Mouse (Mus musculus): Measurements from ENCODE around the gene Sall1. TPM values are rescaled to one million over a fixed set of nuclear protein-coding genes. Genes with fewer than 3 reads are reported as not detected.
A peak's percentile ranks its signal among the peaks of the same experiment; 100 is the strongest.

Gene Sall1
- polyA plus RNA-seq, 1 experiment from 2014 or later = 2.4 TPM

DNA sequence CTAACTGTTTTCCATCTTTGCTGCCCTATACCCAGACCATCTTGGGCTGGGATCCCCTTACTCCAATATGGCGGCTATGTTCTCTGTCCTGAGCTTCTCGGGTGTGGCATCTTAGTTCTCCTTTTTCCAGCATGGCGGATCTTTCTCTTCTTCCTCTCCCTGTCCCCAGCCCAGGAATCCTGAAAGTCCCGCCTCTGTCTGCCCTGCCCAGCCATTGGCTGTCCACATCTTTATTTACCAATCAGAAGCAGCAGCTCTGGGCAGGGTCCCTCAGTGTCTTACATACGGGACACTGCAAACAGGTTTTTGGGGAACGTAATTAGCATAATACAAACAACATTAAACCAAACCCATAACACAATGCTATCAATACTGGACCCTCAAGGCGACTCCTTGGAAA lies 8.9 kb upstream of the Sall1 start:
- Histone ChIP-seq H3K9ac (ENCODE audit: low read depth, low read length) (no peak overlapping the region), H3K27ac (ENCODE audit: low read depth, low read length) (no peak overlapping the region), H3K9me3 (ENCODE audit: control insufficient read depth, low read length) (no peaks in the 10 kb centered on the region), H3K36me3 (ENCODE audit: control insufficient read depth, insufficient read depth, low read length) (no peaks in the 10 kb centered on the region), H3K4me1 (replicated peaks; ENCODE audit: control insufficient read depth, insufficient read depth, low read length) (no peaks in the 10 kb centered on the region), H3K27me3 (replicated peaks; ENCODE audit: control insufficient read depth, insufficient read depth, low read length) (peaks cover 25% of the 10 kb centered on the region), H3K4me3 (ENCODE audit: low read depth, low read length) (no peak overlapping the region), H3K4me2 (no peak overlapping the region)
- WGBS = 86% methylated on average over 7 of the region's 7 CpGs
- ATAC-seq (replicated peaks; ENCODE audit: low FRiP score) (no peak), DNase-seq (ENCODE audit: low spot score) (no peak)

DNA sequence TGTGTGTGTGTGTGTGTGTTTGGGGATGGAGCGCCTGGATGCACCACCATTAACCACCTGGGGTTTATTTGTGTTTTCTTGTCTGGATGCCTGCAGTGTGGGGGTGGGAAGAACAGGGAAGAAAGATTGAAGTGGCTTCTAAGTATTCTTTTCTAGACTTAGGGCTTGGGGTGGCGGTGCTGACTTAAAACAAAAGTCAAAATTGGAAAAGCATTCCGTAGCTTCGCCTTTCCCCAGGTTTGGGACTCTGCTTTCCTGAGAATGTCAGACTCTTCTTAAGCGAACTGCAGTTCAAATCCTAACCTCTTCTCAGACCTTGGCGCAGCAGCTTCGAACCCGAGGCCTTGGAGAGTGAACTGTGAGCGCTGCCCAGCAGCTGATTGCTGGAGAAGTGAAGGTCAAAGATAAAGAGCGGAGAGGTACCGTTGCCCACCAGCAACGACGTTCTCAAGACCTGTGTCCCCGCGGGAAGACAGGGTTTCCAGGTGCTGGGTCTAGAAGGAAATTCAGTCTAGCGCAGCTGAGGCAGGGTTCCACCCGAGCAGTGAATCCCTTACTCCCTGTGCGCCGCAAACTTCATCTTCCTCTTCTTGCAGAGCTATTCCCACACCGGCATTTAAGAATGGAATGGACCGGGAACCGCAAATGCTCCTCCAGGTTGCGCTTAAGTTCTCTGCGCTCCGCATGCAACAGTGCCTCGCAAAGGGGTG lies 2.8 kb upstream of the Sall1 start:
- Histone ChIP-seq H3K9ac (ENCODE audit: low read depth, low read length) (no peak overlapping the region), H3K27ac (ENCODE audit: low read depth, low read length) (no peak overlapping the region), H3K36me3 (ENCODE audit: control insufficient read depth, insufficient read depth, low read length) (no peaks in the 10 kb centered on the region), H3K4me1 (replicated peaks; ENCODE audit: control insufficient read depth, insufficient read depth, low read length) (no peaks in the 10 kb centered on the region; the same call in none of the 2 replicates), H3K9me3 (ENCODE audit: control insufficient read depth, low read length) (no peaks in the 10 kb centered on the region), H3K27me3 (replicated peaks; ENCODE audit: control insufficient read depth, insufficient read depth, low read length) (peaks cover 86% of the 10 kb centered on the region), H3K4me2 (peak overlapping the region; percentile 20; the same call in 1 of the 2 replicates), H3K4me3 (ENCODE audit: low read depth, low read length) (no peak overlapping the region)
- DNase-seq (ENCODE audit: low spot score) = no peak
- ATAC-seq (replicated peaks; ENCODE audit: low FRiP score) = no peak
- 3% methylated on average over 26 of the region's 26 CpGs for WGBS

GRCm38 (mm10) chr8:89046226-89046625 lies 2.3 kb upstream of the Sall1 start:
- Histone ChIP-seq H3K4me1 (replicated peaks; ENCODE audit: control insufficient read depth, insufficient read depth, low read length) (no peaks in the 10 kb centered on the region; the same call in none of the 2 replicates), H3K9ac (ENCODE audit: low read depth, low read length) (no peak overlapping the region), H3K27ac (ENCODE audit: low read depth, low read length) (no peak overlapping the region), H3K27me3 (replicated peaks; ENCODE audit: control insufficient read depth, insufficient read depth, low read length) (peaks cover 92% of the 10 kb centered on the region), H3K4me2 (peak overlapping the region; percentile 69), H3K4me3 (ENCODE audit: low read depth, low read length) (peak overlapping the region; percentile 27), H3K9me3 (ENCODE audit: control insufficient read depth, low read length) (no peaks in the 10 kb centered on the region), H3K36me3 (ENCODE audit: control insufficient read depth, insufficient read depth, low read length) (no peaks in the 10 kb centered on the region)
- DNase-seq (ENCODE audit: low spot score) = no peak
- ATAC-seq (replicated peaks; ENCODE audit: low FRiP score) = no peak
- 2% methylated on average over 13 of the region's 15 CpGs for WGBS

- 7% methylated on average over 17 of the region's 17 CpGs for WGBS
- Histone ChIP-seq H3K9me3 (ENCODE audit: control insufficient read depth, low read length) (no peaks in the 10 kb centered on the region), H3K36me3 (ENCODE audit: control insufficient read depth, insufficient read depth, low read length) (no peaks in the 10 kb centered on the region), H3K27ac (ENCODE audit: low read depth, low read length) (no peak overlapping the region), H3K4me1 (replicated peaks; ENCODE audit: control insufficient read depth, insufficient read depth, low read length) (no peaks in the 10 kb centered on the region; the same call in none of the 2 replicates), H3K4me3 (ENCODE audit: low read depth, low read length) (peak overlapping the region; percentile 27), H3K9ac (ENCODE audit: low read depth, low read length) (no peak overlapping the region), H3K27me3 (replicated peaks; ENCODE audit: control insufficient read depth, insufficient read depth, low read length) (peaks cover 97% of the 10 kb centered on the region), H3K4me2 (peak overlapping the region; percentile 69)
- DNase-seq (ENCODE audit: low spot score) (no peak), ATAC-seq (replicated peaks; ENCODE audit: low FRiP score) (no peak)
Measured at GRCm38 (mm10) chr8:89045726-89046125, 1.8 kb upstream of the Sall1 start.

DNA sequence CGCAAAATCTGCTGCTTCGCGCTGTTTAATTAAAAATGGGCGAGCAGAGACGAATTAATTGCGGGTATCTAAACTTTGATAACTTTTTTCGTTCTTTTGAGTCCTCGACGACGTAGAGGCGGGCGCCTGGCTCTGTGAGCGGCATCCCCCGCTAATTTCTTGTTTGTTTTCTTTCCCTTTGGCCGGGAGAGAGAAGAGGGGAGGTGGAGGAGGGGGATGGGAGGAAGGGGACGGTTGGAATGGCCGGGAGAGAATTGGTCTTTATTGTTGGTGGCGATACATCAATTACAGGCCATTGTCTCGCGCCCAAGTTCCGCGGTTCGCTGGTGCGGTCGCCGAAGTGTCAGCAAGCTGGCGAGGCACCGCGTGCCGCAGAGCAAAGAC lies 1.2 kb upstream of the Sall1 start:
- peak overlapping the region; percentile 21; the same call in 1 of the 2 replicates for H3K4me3 ChIP-seq (ENCODE audit: low read depth, low read length)
- H3K4me1 ChIP-seq (replicated peaks; ENCODE audit: control insufficient read depth, insufficient read depth, low read length) = no peaks in the 10 kb centered on the region; the same call in none of the 2 replicates
- H3K27me3 ChIP-seq (replicated peaks; ENCODE audit: control insufficient read depth, insufficient read depth, low read length) = peaks cover 99% of the 10 kb centered on the region
- WGBS = 1% methylated on average over 30 of the region's 30 CpGs
- DNase-seq (ENCODE audit: low spot score) (no peak), ATAC-seq (replicated peaks; ENCODE audit: low FRiP score) (no peak)
- no peak overlapping the region for H3K27ac ChIP-seq (ENCODE audit: low read depth, low read length)
- H3K9ac ChIP-seq (ENCODE audit: low read depth, low read length) = no peak overlapping the region
- peak overlapping the region; percentile 69 for H3K4me2 ChIP-seq
- no peaks in the 10 kb centered on the region for H3K36me3 ChIP-seq (ENCODE audit: control insufficient read depth, insufficient read depth, low read length)
- H3K9me3 ChIP-seq (ENCODE audit: control insufficient read depth, low read length) = no peaks in the 10 kb centered on the region

- no peak for ATAC-seq (replicated peaks; ENCODE audit: low FRiP score)
- Histone ChIP-seq H3K4me2 (peak overlapping the region; percentile 69), H3K9ac (ENCODE audit: low read depth, low read length) (no peak overlapping the region), H3K4me1 (replicated peaks; ENCODE audit: control insufficient read depth, insufficient read depth, low read length) (no peaks in the 10 kb centered on the region; the same call in none of the 2 replicates), H3K27ac (ENCODE audit: low read depth, low read length) (no peak overlapping the region), H3K27me3 (replicated peaks; ENCODE audit: control insufficient read depth, insufficient read depth, low read length) (peaks cover 99% of the 10 kb centered on the region), H3K9me3 (ENCODE audit: control insufficient read depth, low read length) (no peaks in the 10 kb centered on the region), H3K36me3 (ENCODE audit: control insufficient read depth, insufficient read depth, low read length) (no peaks in the 10 kb centered on the region), H3K4me3 (ENCODE audit: low read depth, low read length) (peak overlapping the region; percentile 56)
- DNase-seq (ENCODE audit: low spot score) = peak; percentile 63
- WGBS = 1% methylated on average over 31 of the region's 31 CpGs
Measured at GRCm38 (mm10) chr8:89044511-89045217, 702 bp upstream of the Sall1 start.

DNA sequence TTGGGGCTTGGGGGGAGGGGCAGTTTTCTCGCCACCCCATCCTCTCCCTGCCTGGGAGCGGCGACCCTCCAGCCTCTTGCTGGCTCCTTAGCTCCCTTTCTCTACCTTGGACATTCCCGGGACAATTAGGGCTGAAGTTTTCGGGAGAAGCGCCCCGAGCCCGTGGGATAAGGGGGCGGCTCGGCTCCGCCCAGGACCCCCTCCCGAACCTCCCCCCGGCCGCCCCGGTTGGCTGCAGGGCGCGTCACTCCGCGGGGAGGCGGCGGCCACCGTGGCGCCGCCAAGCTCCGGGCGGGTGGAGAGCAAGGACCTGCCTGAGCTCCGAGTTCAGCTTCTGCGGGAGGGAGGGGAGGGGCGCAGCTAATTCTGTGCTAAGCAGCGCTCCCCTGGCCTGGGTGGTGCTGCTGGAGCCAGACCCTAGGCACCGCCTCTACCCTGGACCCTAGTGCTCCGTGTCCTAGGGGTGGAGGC lies 556 bp downstream of the Sall1 start:
- H3K4me2 ChIP-seq = peak overlapping the region; percentile 69
- WGBS = 5% methylated on average over 25 of the region's 32 CpGs
- no peaks in the 10 kb centered on the region for H3K36me3 ChIP-seq (ENCODE audit: control insufficient read depth, insufficient read depth, low read length)
- peak overlapping the region; percentile 52 for H3K27ac ChIP-seq (ENCODE audit: low read depth, low read length)
- H3K9ac ChIP-seq (ENCODE audit: low read depth, low read length) = peak overlapping the region; percentile 20; the same call in 1 of the 2 replicates
- no peaks in the 10 kb centered on the region for H3K9me3 ChIP-seq (ENCODE audit: control insufficient read depth, low read length)
- ATAC-seq (replicated peaks; ENCODE audit: low FRiP score) = peak; percentile 65
- H3K4me1 ChIP-seq (replicated peaks; ENCODE audit: control insufficient read depth, insufficient read depth, low read length) = no peaks in the 10 kb centered on the region; the same call in none of the 2 replicates
- peak; percentile 69 for DNase-seq (ENCODE audit: low spot score)
- peaks cover 96% of the 10 kb centered on the region for H3K27me3 ChIP-seq (replicated peaks; ENCODE audit: control insufficient read depth, insufficient read depth, low read length)
- H3K4me3 ChIP-seq (ENCODE audit: low read depth, low read length) = peak overlapping the region; percentile 56

DNA sequence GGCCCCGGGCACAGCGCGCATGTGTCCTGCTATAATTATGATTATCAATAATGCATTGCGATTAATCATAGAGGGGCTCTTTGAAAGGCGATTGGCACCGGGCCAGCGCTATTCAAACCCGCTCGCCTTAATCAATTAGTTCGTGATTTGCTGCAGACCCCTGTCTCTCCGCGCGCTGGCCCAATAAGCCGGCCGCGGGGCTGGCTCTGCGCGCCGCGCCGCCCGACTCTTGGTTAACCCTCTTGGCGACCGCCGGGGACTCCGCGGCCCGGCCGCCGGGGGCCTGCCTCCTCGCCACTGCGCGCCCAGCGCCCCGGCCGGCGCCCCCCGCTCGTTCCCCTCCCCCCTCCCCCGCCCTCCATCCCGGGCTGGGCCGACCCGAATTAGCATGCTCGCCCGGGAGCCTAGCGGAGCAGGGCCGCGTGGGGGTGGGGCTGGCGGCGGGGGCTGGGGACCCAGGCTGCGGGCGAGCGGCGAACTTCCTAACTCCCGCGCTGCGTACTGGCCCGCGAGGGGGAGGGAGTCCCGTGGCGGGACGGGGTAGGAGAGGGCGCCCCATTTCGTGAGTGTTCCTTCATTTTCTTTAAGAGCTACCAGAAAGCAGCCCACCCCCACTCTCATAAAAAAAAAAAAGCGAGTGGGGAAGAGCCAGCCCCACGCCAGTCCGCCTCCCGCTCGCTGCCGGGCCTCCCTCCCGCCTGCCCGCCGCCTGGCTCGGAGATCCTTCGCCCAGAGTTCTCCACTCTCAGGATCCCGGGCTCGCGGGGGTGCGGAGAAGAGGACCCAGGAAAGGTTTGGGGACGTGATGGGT lies 1.2 kb downstream of the Sall1 start:
- Histone ChIP-seq H3K27ac (ENCODE audit: low read depth, low read length) (peak overlapping the region; percentile 54), H3K27me3 (replicated peaks; ENCODE audit: control insufficient read depth, insufficient read depth, low read length) (peaks cover 94% of the 10 kb centered on the region), H3K4me3 (ENCODE audit: low read depth, low read length) (peak overlapping the region; percentile 56), H3K4me1 (replicated peaks; ENCODE audit: control insufficient read depth, insufficient read depth, low read length) (no peaks in the 10 kb centered on the region; the same call in none of the 2 replicates), H3K9me3 (ENCODE audit: control insufficient read depth, low read length) (no peaks in the 10 kb centered on the region), H3K36me3 (ENCODE audit: control insufficient read depth, insufficient read depth, low read length) (no peaks in the 10 kb centered on the region), H3K9ac (ENCODE audit: low read depth, low read length) (peak overlapping the region; percentile 60), H3K4me2 (peak overlapping the region; percentile 69)
- ATAC-seq (replicated peaks; ENCODE audit: low FRiP score) = peak; percentile 44; the same call in 1 of the 2 replicates
- WGBS = 1% methylated on average over 74 of the region's 80 CpGs
- peak; percentile 69 for DNase-seq (ENCODE audit: low spot score)

Data from liver, embryonic 11.5 days (tissue).